Mouse (Mus musculus): ENCODE measurements around the gene Acr.

DNA sequence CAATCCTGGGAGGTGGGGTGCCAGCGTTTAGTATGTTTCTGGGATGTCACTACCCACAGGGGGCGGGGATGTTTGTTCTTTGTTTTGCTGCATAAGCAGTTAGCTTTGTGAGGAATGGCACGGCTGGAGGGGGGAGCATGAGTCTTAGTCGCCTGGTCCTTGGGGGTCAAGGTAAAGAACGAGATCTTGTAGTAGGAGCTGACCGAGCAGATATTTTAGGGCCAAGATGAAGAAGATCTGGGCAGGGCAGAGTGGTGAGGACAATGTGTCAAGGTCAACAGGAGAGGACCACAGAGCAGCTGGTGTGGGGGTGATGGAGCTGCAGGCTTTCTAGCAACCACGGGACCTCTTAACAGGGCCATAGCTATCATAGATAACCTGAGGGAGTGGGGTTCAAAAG lies 40.7 kb upstream of the Acr start:
- TF ChIP-seq CTCF (IDR thresholded peaks at IDR 0.05; ENCODE audit: low read depth) = no peak
- no peak for TF ChIP-seq EP300 (IDR thresholded peaks at IDR 0.05; ENCODE audit: low read depth)
